Mouse (Mus musculus): ENCODE data around the gene Pum2. TPM values are rescaled to one million over a fixed set of nuclear protein-coding genes. Genes with fewer than 3 reads are reported as not detected.

Gene Pum2
- total RNA-seq, 2 experiments from 2014 or later, result 80.7 to 98.1 TPM

DNA sequence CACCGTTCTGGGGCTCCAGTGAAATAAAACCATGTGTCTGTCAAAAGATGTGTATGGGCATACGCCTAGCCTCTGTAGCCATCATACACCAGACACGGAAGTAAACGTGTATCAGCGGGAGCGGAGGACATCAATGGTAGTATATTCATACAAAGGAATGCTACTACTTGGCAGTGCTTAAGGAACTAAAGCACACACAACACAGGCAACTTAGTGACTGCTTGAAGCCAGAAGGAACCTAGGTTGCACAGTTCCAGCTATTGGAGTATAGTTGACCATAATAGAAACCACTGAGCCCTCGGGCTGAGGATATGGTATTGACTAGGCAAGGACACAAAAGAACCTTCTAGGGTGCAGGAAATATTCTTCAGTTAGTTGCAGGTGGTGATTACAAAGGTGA is 124.0 kb downstream of the Pum2 start:
- no peak for DNase-seq

DNA sequence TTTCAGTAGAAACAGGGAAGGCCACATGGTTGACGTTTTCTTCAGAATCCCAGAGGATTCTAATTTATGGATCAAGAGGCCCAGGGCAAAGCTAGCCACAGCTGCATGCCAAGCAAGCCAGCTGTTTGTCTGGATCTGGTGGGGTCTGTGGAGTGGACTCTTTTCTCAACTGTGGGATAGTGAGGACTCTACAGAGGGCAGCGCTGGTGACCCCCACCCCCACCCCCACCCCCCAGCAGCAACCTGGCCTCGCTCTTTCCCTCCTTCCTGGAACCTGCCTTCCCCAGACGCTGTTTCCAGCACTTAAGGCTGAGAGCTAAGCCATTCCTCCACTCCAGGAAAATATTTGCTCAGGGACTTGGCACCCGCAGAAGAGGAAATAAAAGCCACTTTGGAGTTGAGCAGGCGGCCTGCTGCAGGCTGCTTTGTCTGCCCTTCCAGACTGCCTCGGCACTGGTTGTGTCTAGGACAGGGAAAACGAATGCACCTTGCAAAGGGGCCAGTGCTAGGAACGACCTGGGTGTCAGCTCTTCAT is 124.6 kb downstream of the Pum2 start:
- DNase-seq, result no peak

Other genes starting within 250 kb of the Pum2 start
- gene Rhob, start 174.1 kb upstream of the Pum2 start, total RNA-seq (2021), result 10 to 100 TPM; 80.5 to 82.4 TPM
- gene Slc7a15, start 75.1 kb upstream of the Pum2 start, total RNA-seq (2021), result not detected
- gene Sdc1, start 97.2 kb downstream of the Pum2 start, total RNA-seq (2021), result 10 to 100 TPM; 15.2 to 20.3 TPM
- 100 to 1,000 TPM; 408 to 423 TPM for gene Laptm4a, start 247.5 kb downstream of the Pum2 start, total RNA-seq (2021)